Mouse (Mus musculus) stomach, embryonic 14.5 days (tissue): ENCODE results near the gene Alg14. TPM values are rescaled to one million over a fixed set of nuclear protein-coding genes. Genes with fewer than 3 reads are reported as not detected.

Source experiments
- ATAC-seq: fragments of 200-750 bp; cut with Nextera tagmentation; 2 replicates; pipeline ENCODE4 v1.8.0; 2017; ENCODE audit warnings: low read depth, moderate TSS enrichment; ENCODE audit not compliant: insufficient number of reproducible peaks, insufficient read depth, low FRiP score
- H3K27ac ChIP-seq: fragments of 300-500 bp; sonication (generic); 2 replicates; pipeline ENCODE4 v1.5.1; 2014; ENCODE audit warnings: mild to moderate bottlenecking, low read length, moderate library complexity, mixed read lengths
- H3K27me3 ChIP-seq: fragments of 300-500 bp; sonication (generic); 2 replicates; pipeline ENCODE4 v1.6.1; 2014; ENCODE audit warnings: low read length, control low read depth, mixed read lengths; ENCODE audit not compliant: control insufficient read depth, insufficient read depth
- H3K36me3 ChIP-seq: fragments of 300-500 bp; sonication (generic); 2 replicates; pipeline ENCODE4 v1.6.1; 2014; ENCODE audit warnings: mild to moderate bottlenecking, control low read depth, low read length, moderate library complexity, mixed read lengths; ENCODE audit not compliant: control insufficient read depth, insufficient read depth
- H3K4me1 ChIP-seq: fragments of 300-500 bp; sonication (generic); 2 replicates; pipeline ENCODE4 v1.6.1; 2014; ENCODE audit warnings: low read length, control low read depth, mixed read lengths; ENCODE audit not compliant: control insufficient read depth, insufficient read depth
- H3K4me2 ChIP-seq: fragments of 300-500 bp; sonication (generic); replicated peaks from 2 replicates; pipeline ENCODE4 v1.6.1; 2014; ENCODE audit warnings: low read depth, low read length, control low read depth
- H3K4me3 ChIP-seq: fragments of 300-500 bp; sonication (generic); 2 replicates; pipeline ENCODE4 v1.5.1; 2014; ENCODE audit warnings: low read depth, low read length, control low read depth
- H3K9ac ChIP-seq: fragments of 300-500 bp; sonication (generic); replicated peaks from 2 replicates; pipeline ENCODE4 v1.6.1; 2014; ENCODE audit warnings: low read depth, mild to moderate bottlenecking, control low read depth, low read length, moderate library complexity, mixed read lengths
- H3K9me3 ChIP-seq: fragments of 300-500 bp; sonication (generic); 2 replicates; pipeline ENCODE4 v1.6.1; 2016; ENCODE audit warnings: low read depth, low read length, control low read depth; ENCODE audit not compliant: control insufficient read depth
- WGBS: fragments of 180-500 bp; shearing (Covaris S2); extraction: QIAGEN DNeasy Blood & Tissue Kit; methylation state at CpG from one replicate; pipeline ENCODE4 v1.1.7; 2014; 5-methylcytosine and 5-hydroxymethylcytosine counted together
- polyA plus RNA-seq: library from polyadenylated mRNA; unstranded; fragments of >200 nt; fragmentation: Nextera tagmentation; extraction: Ambion mirVana; gene quantifications from 2 replicates; pipeline ENCODE4 v1.2.1, GENCODE M21; 2014

Gene Alg14
- polyA plus RNA-seq, 1 experiment from 2014 or later = 54.1 TPM

DNA sequence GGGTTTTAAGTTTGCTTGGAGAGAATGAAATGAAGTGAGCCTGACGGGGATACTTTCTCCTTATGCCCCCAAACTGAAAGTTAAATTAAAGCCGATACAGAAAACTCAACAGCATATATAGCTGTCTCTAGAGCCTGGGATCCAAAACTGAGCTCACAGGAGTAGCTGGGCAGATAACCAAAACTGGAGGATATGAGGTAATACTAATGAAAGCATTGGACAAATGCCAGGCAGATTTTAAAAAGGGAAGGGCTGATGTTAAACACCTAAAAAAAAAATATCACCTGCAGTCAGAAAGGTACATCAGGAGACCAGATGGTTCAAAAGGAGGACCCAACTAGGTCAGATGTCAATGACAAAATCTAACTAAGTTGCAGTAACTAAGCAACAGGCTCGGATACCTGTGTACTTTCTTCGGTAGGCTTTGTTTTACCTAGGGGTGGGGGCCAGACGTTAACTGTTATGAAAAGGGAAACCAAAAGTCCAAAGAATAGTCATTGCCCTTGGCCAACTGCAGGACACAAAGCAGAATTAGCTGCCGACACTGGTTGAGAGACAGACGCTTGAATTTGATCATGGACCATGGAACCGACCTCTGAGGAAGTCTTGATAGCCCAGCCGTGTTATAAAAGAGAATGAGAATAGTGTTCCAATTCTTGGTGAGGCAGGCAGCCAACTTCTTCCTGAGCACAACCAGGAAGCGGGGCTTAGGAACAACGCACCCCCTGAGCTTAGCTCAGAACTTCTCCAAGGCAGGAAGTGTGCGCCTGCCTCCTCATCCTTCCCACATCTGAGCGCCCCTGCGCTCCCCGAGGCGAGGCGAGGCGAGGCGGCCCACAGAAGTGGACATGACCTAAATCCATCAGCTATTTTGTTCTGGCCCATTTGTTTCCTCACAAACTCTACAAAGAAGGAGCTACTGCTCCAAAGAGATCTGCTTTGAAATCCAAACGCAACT, 32.8 kb upstream of the Alg14 start:
- Histone ChIP-seq H3K9me3 (no peaks in the 10 kb centered on the region), H3K4me1 (0 out of 2 replicates have a peak, but pooled peaks cover 5% of the 10 kb centered on the region), H3K27ac (no peak overlapping the region), H3K4me3 (no peak overlapping the region), H3K4me2 (no peak overlapping the region), H3K9ac (no peak overlapping the region), H3K36me3 (no peaks in the 10 kb centered on the region), H3K27me3 (0 out of 2 replicates have a peak, but pooled peaks cover 12% of the 10 kb centered on the region)
- no peak for ATAC-seq
- WGBS = 74% methylated on average over 20 of the region's 20 CpGs

DNA sequence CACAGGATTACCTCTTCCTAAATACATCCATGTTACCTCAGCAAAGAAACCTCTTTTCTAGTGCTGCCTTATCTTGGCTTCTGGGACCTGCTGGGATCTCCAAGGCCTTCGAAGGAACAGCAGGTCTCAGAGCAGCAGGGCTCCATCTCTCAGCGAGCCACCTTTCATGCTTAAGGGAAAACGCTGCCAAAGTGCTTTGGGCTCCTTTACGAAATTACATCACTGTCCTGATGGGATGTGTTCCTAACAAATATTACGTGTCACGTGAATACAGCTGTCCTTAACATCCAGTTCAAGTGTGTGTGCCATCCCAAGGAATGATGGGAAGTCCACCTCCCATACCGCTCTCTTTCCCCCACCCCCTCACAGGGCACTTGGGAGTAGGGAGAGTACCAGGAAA, 31.5 kb upstream of the Alg14 start:
- Histone ChIP-seq H3K4me1 (0 out of 2 replicates have a peak, but pooled peaks cover 5% of the 10 kb centered on the region), H3K27ac (no peak overlapping the region), H3K4me3 (no peak overlapping the region), H3K9me3 (no peaks in the 10 kb centered on the region), H3K4me2 (no peak overlapping the region), H3K9ac (no peak overlapping the region), H3K27me3 (0 out of 2 replicates have a peak, but pooled peaks cover 12% of the 10 kb centered on the region), H3K36me3 (no peaks in the 10 kb centered on the region)
- 82% methylated on average over 7 of the region's 7 CpGs for WGBS
- ATAC-seq = no peak

DNA sequence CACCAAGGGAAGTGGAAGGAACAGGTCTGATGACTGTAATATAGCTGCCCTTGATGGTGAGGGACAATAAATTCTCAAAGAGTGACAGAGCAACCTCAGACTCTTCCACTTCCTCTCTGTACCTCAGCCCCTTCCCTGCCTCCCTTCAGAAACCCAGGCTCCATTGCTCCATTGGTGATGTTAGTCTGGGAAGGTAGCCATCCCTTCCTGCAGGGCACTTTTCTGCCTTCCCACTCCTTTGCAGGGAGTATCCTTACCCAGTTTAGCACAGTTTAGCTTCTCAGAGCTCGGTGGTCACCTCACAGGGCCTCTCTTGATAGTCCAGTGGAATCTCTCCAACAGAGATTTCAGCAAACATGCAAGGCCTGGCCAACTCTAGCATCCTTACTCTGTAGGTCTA, 30.7 kb upstream of the Alg14 start:
- Histone ChIP-seq H3K27ac (no peak overlapping the region), H3K4me2 (no peak overlapping the region), H3K9ac (no peak overlapping the region), H3K36me3 (no peaks in the 10 kb centered on the region), H3K9me3 (no peaks in the 10 kb centered on the region), H3K27me3 (0 out of 2 replicates have a peak, but pooled peaks cover 12% of the 10 kb centered on the region), H3K4me3 (no peak overlapping the region), H3K4me1 (0 out of 2 replicates have a peak, but pooled peaks cover 5% of the 10 kb centered on the region)
- ATAC-seq = no peak
- WGBS = 66% methylated on average over 1 of the region's 1 CpGs

- ATAC-seq = no peak
- H3K27me3 ChIP-seq = 0 out of 2 replicates have a peak, but pooled peaks cover 12% of the 10 kb centered on the region
- no peaks in the 10 kb centered on the region for H3K9me3 ChIP-seq
- 0 out of 2 replicates have a peak, but pooled peaks cover 5% of the 10 kb centered on the region for H3K4me1 ChIP-seq
- H3K9ac ChIP-seq = no peak overlapping the region
- 71% methylated on average over 7 of the region's 7 CpGs for WGBS
- H3K27ac ChIP-seq = no peak overlapping the region
- H3K4me2 ChIP-seq = no peak overlapping the region
- H3K36me3 ChIP-seq = no peaks in the 10 kb centered on the region
- H3K4me3 ChIP-seq = no peak overlapping the region
Measured at GRCm38 (mm10) chr3:121261251-121261650, 30.3 kb upstream of the Alg14 start.

- 0 out of 2 replicates have a peak, but pooled peaks cover 5% of the 10 kb centered on the region for H3K4me1 ChIP-seq
- peak overlapping the region; percentile 64 for H3K9ac ChIP-seq
- no peaks in the 10 kb centered on the region for H3K9me3 ChIP-seq
- ATAC-seq = no peak
- WGBS = 9% methylated on average over 21 of the region's 21 CpGs
- H3K27me3 ChIP-seq = 0 out of 2 replicates have a peak, but pooled peaks cover 12% of the 10 kb centered on the region
- peak overlapping the region; percentile 99 for H3K4me2 ChIP-seq
- H3K27ac ChIP-seq = no peak overlapping the region
- H3K36me3 ChIP-seq = no peaks in the 10 kb centered on the region
- peak overlapping the region; percentile 61 for H3K4me3 ChIP-seq
Measured at GRCm38 (mm10) chr3:121261939-121262520, 29.5 kb upstream of the Alg14 start.

DNA sequence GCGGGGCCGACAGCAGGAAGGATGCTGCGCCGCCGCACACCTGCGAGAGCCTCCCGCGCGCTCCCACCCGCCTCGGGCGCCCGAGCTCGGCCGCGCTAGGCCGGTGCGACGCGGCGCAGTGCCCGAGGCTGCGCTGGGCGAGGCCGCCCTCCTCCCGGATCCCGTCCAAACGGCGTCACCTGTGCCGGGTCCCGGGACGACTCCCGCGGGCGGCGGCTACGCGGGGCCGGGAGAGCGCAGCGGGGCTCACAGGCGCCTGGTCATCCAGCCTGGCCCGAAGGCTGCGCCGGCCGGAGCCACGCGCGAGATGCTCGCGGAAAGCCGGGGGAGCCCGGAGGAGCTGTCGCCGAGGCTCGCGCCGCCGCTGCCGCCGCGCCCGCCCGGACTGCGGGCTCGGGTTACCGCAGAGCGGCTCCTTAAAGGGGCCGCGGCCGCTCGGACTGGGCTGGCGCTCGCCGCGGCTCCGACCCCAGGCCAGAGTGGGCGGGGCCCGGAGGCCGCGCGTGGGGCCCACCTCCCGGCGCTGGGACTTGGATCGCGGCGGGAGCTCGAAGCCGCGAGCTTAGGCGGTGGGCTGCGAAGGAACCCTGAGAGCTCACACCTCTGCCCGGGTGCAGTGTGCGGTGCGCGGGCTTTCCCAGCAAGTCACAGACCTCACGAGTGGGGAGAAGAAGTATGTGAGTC, 28.9 kb upstream of the Alg14 start:
- Histone ChIP-seq H3K4me1 (0 out of 2 replicates have a peak, but pooled peaks cover 5% of the 10 kb centered on the region), H3K9me3 (no peaks in the 10 kb centered on the region), H3K9ac (peak overlapping the region; percentile 64), H3K27me3 (0 out of 2 replicates have a peak, but pooled peaks cover 12% of the 10 kb centered on the region), H3K4me2 (peak overlapping the region; percentile 99), H3K36me3 (no peaks in the 10 kb centered on the region), H3K4me3 (peak overlapping the region; percentile 61), H3K27ac (no peak overlapping the region)
- WGBS = under 1% methylated on average over 97 of the region's 97 CpGs
- ATAC-seq = peak; percentile 94

GRCm38 (mm10) chr3:121263205-121263548, 28.4 kb upstream of the Alg14 start:
- WGBS = 2% methylated on average over 20 of the region's 20 CpGs
- Histone ChIP-seq H3K9me3 (no peaks in the 10 kb centered on the region), H3K27ac (no peak overlapping the region), H3K4me1 (0 out of 2 replicates have a peak, but pooled peaks cover 5% of the 10 kb centered on the region), H3K9ac (peak overlapping the region; percentile 64; the same call in 1 of the 2 replicates), H3K4me3 (peak overlapping the region; percentile 61), H3K36me3 (no peaks in the 10 kb centered on the region), H3K4me2 (peak overlapping the region; percentile 99), H3K27me3 (0 out of 2 replicates have a peak, but pooled peaks cover 12% of the 10 kb centered on the region)
- 0 out of 2 replicates have a peak, but pooled peaks have one; percentile 51 for ATAC-seq

DNA sequence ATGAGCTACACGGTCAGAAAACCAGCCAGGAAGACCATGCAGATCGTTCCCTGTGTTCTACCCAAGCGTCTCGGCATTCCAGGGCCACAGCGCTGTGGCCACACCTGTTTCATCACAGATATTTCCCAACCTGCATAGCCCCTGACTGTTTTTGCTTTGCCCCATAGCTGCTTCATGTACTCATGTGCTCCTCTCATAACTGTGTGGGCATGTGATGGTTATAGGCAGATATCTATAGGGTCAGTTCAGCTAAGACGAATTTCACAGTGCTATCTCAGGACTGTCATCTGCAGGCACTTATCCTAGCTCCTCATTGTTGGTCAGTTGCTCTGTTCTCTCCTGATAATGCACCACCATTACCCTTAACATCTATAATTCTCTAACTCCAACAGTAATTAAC, 27.3 kb upstream of the Alg14 start:
- Histone ChIP-seq H3K9ac (no peak overlapping the region), H3K27me3 (0 out of 2 replicates have a peak, but pooled peaks cover 12% of the 10 kb centered on the region), H3K36me3 (no peaks in the 10 kb centered on the region), H3K4me3 (no peak overlapping the region), H3K27ac (no peak overlapping the region), H3K9me3 (no peaks in the 10 kb centered on the region), H3K4me2 (no peak overlapping the region), H3K4me1 (0 out of 2 replicates have a peak, but pooled peaks cover 5% of the 10 kb centered on the region)
- WGBS = 61% methylated on average over 6 of the region's 6 CpGs
- ATAC-seq = no peak
